Mouse (Mus musculus) adrenal gland, adult (tissue): ENCODE results near the gene Nrros.

Experiments
- DNase-seq, 2 experiments: peaks; one replicate each; pipeline ENCODE4 v3.0.0; 2022 to 2023; ENCODE audit warnings: low spot score in 1 of 2; ENCODE audit not compliant: inconsistent age in 2 of 2

The Nrros gene

DNA sequence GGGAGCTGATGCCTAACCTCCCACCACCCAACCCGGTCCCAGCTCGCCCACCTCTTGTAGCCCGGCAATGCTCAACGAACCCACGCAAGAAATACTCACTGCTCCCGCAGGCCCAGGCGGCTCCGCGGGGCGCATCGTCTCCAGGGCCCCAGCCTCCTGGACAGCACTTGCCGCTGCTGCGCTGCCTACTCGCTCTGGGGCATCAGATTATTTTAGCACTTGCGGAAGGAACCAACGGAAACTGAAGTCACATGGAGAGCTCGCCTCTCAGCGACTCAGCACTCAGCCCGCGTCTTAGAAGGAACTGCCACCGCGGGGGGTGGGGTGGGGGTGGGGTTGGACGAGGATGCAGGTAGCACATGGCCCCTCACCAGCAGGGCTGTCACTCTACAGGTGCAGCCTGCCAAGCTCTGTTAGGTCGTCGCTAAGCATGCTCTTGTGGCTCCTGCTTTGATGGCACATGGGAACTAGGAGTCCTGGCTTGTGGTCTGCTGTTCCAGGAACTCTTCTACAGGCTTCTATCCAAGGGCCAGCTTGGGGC, at the start of gene Nrros:
Gene Nrros, minus strand, starts transcription at position 314 of the 541 bp plus-strand sequence.
- peak; percentile 51 to 78 for DNase-seq

DNA sequence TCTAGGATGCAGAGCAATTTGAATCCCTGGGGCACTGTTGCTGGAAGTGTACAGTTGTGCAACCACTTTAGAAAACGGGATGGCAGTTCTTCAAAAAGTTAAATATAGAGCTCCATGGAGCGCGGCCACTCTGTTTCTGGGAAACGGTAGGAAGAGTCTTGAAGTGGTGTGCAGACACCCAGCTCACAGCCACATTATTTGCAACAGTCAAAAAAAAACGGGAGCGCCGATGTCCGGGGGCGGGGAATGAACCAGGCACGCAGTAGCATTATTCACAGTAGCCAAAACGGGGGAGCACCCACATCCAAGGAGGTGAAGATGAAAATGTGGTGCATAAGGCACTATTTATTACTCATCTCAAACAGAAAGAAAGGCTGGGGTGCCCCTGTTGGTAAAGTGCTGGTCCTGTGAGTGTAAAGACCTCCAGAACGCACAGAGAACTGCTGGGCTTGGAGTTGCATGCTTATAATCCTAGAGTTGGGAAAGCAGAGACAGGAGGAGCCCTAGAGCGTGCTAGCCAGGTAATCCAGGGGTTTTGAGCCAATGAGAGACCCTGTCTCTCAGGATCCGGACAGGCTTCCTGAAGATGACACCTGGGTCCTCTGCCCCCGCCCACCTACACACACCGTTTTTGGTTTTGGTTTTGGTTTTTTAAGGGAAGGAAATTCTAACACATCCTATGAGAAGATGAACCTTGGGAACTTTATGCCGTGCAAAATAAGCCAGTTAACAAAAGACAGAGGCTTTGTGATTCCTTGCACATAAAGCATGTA, 49.6 kb upstream of the Nrros start:
- DNase-seq = no peak

DNA sequence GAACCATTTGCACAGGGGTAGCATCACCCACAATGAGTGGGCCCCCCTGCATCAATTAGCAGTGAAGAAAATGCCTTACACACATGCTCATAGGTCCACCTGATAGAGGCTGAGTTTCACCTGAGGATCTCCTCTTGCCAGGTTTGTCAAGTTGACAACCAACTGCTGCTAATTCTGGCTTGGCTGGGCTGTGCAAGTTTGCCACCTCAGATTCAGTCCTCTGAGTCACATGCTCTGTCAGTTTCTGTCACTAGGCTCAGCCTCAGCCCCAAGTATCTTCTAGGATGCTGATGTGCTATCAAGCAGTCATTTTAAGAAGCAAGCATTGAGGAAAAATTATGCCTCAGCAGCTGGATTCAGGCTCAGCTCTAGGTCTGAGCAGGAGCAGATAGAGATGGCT, 48.8 kb upstream of the Nrros start:
- no peak for DNase-seq

GRCm38 (mm10) chr16:32204902-32205301, 39.5 kb upstream of the Nrros start:
- DNase-seq = peak; percentile 37 to 66

DNA sequence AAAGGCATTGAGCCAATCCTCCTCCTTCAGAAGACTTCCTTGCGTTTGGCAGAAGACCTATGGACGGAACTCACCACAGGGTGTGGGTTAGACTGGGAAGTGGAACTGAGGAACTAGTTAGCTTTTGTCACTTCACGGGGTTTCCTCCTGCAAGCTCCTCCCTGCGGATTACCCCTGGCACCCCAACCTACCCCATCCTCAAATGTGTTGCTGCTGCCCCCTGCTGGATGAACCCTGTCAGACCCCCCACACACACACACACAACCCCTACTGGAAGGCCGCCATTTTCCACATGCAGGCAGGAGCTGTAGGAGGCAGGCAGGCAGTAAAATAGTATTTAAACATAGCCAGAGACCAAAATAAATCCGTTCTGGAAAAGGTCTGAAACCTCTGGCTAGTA, 37.3 kb upstream of the Nrros start:
- DNase-seq = peak; percentile 71 to 90

DNA sequence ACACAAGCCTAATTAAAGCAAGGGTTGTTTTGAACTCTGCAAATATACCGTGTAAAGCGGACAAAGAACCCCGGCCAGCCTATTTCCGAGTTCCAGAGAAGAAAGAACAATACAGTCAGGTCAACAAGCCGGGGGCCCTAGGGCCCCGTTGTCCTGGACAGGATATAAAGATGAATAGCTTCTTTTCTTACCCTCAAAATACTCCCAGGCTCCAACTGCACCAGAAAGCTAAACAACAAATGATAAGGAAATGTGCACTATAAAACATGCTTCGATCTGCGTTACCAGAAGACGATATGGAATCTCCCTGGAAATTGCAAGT, 35.6 kb upstream of the Nrros start:
- DNase-seq = no peak

- DNase-seq = peak; percentile 27 to 68
Observed at GRCm38 (mm10) chr16:32200256-32201003, 35.0 kb upstream of the Nrros start.

DNA sequence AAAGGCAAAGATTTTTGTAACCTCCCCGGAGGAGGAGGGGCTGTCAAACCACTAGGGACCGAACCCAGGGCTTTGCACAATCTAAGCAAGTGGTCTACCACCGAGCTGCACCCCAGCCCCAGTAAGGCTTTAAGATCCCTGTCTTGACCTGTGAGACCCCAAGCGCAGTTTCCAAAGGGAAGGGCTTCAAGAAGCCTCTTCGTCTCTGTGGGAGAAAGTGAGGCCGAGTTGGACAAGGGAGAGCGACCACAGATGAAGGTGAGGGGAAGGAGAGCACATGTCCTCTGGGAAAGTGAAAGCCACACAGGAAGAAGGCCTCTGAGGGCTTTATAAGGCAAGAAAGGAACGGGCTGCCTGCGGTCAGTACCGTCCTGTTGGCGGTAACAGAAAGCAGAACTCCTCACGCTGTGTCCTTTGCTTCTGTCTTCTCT, 24.6 kb upstream of the Nrros start:
- DNase-seq = peak; percentile 34 to 55

GRCm38 (mm10) chr16:32189109-32189508, 23.7 kb upstream of the Nrros start:
- peak; percentile 36 to 47 for DNase-seq

DNA sequence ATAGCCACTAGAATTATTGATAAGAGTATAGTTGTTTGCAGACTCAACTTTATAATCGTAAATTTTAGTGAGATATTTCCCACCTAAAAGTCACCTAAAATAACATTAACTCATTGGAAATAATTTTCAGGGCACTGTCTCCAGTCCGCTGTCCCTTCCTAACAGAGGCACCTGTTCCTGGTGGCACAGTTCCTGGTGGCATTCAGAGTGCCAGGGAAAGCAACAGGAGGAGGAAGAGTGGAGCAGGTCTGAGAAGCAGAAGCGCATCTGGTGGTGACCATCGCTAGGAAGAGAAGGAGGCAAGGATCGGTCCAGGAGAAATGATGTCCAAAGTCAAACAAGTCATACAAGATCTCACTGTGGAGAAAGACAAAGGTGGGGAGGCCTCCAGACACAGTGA, 20.7 kb upstream of the Nrros start:
- no peak for DNase-seq

GRCm38 (mm10) chr16:32179333-32179901, 14.0 kb upstream of the Nrros start, which contains the start of gene Bex6:
Gene Bex6 (plus strand): TSS chr16:32179823.
- DNase-seq = no peak

DNA sequence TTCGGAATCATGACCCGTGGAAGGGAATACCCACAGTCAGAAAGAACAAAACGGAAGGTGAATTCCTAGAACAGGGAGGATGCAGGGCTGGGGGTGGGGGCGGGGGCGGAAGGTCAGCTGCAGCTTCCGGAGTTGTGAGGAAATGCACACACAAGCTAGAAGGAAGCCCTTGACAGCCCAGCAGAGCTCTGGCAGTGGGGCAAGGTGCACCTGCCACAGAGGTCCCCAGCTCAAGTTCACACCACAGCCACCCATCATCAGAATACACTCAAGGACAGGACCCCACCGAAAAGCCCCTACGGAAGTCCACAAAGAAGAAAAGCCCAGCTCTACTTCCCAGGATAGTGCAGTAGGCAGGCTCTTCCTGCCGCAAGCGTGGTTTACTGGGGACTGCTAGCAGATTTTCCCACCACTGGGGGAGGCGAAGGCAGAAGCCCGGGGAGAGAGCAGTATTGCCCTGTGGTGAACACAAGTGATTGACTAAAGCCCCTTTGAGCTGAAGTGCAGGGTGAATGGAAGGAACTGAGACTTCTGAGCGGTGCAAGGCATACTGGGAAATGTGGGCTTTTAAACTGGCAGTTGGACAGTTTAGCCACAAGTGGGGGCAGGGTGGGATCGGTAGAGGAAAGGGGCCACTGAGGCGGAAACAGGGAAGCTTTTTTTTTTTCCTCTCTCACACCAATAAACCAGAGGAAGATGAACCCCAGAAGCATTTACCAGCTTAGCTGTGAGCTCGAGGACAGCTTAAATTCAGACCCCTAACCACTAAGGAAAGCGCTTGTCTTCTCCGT, 11.7 kb upstream of the Nrros start:
- DNase-seq = peak in 1 of 2 experiments; percentile 47

GRCm38 (mm10) chr16:32175029-32175428, 9.6 kb upstream of the Nrros start:
- peak in 1 of 2 experiments; percentile 21 for DNase-seq

GRCm38 (mm10) chr16:32174340-32175005, 9.1 kb upstream of the Nrros start:
- DNase-seq = no peak

DNA sequence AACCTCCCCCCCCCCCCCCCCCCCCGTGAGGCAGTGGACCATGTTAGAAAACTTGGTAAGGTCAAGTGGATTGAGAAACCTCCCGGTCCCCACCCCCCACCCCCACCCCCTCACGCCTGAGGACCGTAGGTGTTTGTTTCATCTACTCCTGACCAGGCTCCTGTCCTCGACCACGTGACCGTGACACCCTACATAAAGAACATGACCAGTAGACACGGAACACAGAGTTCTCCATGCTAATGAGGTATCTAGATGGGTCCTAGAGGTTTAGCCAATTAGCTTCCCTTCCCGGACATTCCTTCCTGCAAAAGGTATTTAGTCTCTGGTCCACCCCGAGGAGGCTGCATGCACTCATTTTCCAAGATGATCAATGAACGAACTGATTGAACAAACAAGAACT, 8.0 kb upstream of the Nrros start:
- DNase-seq = no peak

DNA sequence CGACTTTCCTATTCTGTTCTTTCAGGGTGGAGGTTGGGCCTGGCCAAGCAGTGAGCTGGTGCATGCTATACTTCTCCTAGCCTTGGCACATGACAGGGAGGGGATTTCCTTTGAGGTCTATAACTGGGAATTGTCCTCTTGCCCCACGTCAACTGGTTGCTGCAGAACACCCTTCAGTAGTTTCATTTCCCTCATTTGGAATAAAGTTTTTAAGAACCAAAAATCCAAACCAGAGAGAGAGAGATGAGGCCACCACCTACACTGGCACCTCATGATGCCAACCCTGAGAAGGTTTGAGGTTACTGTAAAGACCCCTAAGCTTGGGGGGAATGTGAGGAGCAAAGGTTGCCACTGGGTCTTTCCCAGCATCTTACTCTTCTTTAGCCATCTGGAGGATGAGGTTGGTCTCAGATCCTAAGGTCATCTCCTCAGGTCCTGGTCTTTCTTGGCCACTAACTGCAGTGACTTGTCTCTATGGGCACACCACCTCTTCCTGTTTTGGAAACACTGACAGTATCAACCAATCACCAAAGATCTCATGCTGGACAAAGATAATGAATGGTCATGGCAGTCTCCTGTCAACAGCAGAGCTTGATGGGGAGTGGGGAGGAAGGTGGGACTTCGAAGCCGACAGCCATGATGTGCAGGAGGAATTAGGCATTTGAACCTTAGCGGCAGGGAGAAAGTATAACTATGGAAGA, 5.8 kb upstream of the Nrros start:
- DNase-seq = peak in 1 of 2 experiments; percentile 35

- no peak for DNase-seq
Observed at GRCm38 (mm10) chr16:32167819-32168545, 2.6 kb upstream of the Nrros start.

GRCm38 (mm10) chr16:32164396-32165027, 882 bp downstream of the Nrros start:
- peak; percentile 19 to 56 for DNase-seq

- DNase-seq = no peak
Observed at GRCm38 (mm10) chr16:32163891-32164290, 1.5 kb downstream of the Nrros start.
